Mouse (Mus musculus): Measurements from ENCODE around the gene Mars. TPM values are rescaled to one million over a fixed set of nuclear protein-coding genes. Genes with fewer than 3 reads are reported as not detected.
"Not testable (repeated sequence)": the region's sequence is repeated elsewhere in the genome, so short reads cannot be mapped to it uniquely, and the experiment has no call there.

The Mars gene
- total and polyA plus RNA-seq, 3 experiments, result 143 to 224 (median 161) TPM

DNA sequence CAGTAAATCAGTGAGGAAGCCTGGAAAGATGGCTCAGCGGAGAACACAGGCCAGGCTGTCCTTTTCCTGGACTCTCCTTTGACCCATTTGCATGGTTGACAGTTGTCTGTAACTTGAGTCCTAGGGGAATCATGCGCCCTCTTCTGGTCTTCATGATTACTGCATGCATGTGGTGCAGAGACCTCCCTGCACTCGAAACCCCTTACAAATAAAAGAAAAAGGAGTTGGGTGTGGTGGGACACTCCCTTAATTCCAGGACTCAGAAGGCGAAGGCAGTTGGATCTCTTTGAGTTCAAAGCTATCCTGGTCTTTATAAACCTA is 730 bp upstream of the Mars start (continued):
- TF ChIP-seq RAD21 (IDR thresholded peaks at IDR 0.05; ENCODE audit: low read depth, low read length) (peak; percentile 37), EP300 (IDR thresholded peaks at IDR 0.05; ENCODE audit: low read length) (no peak), JUND (conservative IDR thresholded peaks at IDR 0.05; ENCODE audit: low read depth, low read length) (no peak), IRF4 (IDR thresholded peaks at IDR 0.05; ENCODE audit: low read depth, low read length) (no peak; the same call in 1 of the 2 replicates), TBP (conservative IDR thresholded peaks at IDR 0.05; ENCODE audit: low read depth, low read length) (no peak)

DNA sequence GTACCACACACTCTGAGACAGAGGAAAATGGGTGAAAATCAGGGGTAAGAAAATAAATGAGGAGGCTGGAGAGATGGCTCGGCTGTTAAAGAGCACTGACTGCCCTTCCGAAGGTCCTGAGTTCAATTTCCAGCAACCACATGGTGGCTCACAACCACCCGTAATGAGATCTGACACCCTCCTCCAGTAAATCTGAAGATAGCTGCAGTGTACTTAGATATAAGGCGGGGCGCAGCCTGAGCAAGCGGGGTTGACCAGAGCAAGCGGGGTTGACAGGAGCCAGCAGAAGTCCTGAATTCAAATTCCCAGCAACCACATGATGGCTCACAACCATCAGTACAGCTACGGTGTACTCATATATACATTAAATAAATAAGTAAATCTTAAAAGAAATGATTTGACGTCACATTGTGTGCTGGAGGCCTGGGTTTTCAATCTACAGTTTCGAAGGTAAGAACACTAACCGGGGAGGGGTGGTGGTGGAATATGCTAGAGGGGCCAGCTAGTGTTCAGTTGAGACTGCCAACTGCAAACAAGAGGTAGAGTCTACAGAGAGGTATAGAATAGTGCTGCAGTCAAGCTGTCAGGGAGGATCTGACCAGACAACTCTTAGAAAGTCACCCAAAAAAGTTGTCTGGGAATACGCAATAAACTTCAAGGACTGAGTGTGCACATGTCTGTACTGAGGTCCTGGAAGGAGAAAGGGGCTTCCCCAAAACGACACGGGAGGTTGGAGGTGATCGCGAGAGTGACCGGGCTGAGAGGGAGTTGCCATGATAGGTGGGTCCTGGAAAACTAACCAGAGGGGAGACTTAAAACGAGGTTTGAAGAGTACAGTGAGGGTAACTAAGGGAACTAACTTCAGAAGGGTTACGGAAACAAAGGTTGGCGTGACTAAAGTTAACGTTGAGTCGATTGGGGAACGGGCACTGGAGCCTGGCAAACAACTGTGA is 787 bp downstream of the Mars start:
- peak; percentile 99 for TF ChIP-seq CHD2 (IDR thresholded peaks at IDR 0.05; ENCODE audit: low read length)
- no peak for TF ChIP-seq ELF1 (IDR thresholded peaks at IDR 0.05; ENCODE audit: low read depth, low read length)
- TF ChIP-seq CHD1 (IDR thresholded peaks at IDR 0.05; ENCODE audit: low read depth, low read length), result 0 out of 2 replicates have a peak, but pooled peaks have one; percentile 9
- TF ChIP-seq MYC (IDR thresholded peaks at IDR 0.05; ENCODE audit: low read depth, low read length), result peak; percentile 98
- TF ChIP-seq POLR2A (IDR thresholded peaks at IDR 0.05; ENCODE audit: low read depth, low read length), result peak; percentile 75
- TF ChIP-seq SIN3A (IDR thresholded peaks at IDR 0.05; ENCODE audit: low read length), result peak; percentile 70; the same call in 1 of the 2 replicates
- no peak for TF ChIP-seq RCOR1 (conservative IDR thresholded peaks at IDR 0.05; ENCODE audit: low read depth, low read length)
- TF ChIP-seq MAX (IDR thresholded peaks at IDR 0.05; ENCODE audit: low read length), result peak; percentile 87; the same call in 1 of the 2 replicates
- peak; percentile 87; the same call in 1 of the 2 replicates for TF ChIP-seq MXI1 (IDR thresholded peaks at IDR 0.05; ENCODE audit: low read depth, low read length)
- TF ChIP-seq POLR2AphosphoS2 (IDR thresholded peaks at IDR 0.05; ENCODE audit: low read depth, low read length), result peak; percentile 37; the same call in 1 of the 2 replicates
- TF ChIP-seq USF2 (conservative IDR thresholded peaks at IDR 0.05; ENCODE audit: low read depth, low read length), result no peak
- no peak for TF ChIP-seq KAT2A (IDR thresholded peaks at IDR 0.05; ENCODE audit: insufficient replicate concordance, low read length)
- TF ChIP-seq ZNF384 (IDR thresholded peaks at IDR 0.05; ENCODE audit: low read depth, low read length), result no peak
- TF ChIP-seq ZMIZ1 (IDR thresholded peaks at IDR 0.05; ENCODE audit: low read depth, low read length), result no peak; the same call in 1 of the 2 replicates
- peak; percentile 87 for TF ChIP-seq TBP (conservative IDR thresholded peaks at IDR 0.05; ENCODE audit: low read depth, low read length)
- TF ChIP-seq ZKSCAN1 (IDR thresholded peaks at IDR 0.05; ENCODE audit: borderline replicate concordance, low read depth, low read length), result no peak

DNA sequence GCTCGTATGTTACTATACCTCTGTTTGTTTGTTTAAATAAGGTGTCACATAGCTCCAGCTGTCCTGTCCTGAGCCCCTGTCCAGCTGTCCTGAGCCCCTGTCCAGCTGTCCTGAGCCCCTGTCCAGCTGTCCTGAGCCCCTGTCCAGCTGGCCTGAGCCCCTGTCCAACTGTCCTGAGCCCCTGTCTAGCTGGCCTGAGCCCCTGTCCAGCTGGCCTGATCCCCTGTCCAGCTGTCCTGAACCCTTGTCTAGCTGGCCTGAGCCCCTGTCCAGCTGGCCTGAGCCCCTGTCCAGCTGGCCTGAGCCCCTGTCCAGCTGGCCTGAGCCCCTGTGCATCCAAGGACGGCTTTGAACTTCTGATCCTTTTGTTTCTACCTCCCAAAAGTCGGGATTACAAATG is 2.4 kb downstream of the Mars start:
- H3K79me2 ChIP-seq (replicated peaks; ENCODE audit: control insufficient read depth, extremely low read depth, insufficient read depth, poor library complexity, severe bottlenecking), result peaks cover 28% of the 10 kb centered on the region
- dilution Hi-C loops (cut with MboI; ENCODE audit: extremely low pct_ligation_motif_present, extremely low pct_unique_long_range_greater_than_20kb, low sequenced_read_pairs); H3K27me3 ChIP-seq (replicated peaks); H3K9me3 ChIP-seq (replicated peaks; ENCODE audit: low read length); in situ Hi-C loops (cut with MboI; ENCODE audit: low pct_ligation_motif_present, low pct_unique_long_range_greater_than_20kb, low sequenced_read_pairs); DNase-seq (ENCODE audit: extremely low read depth); H3K9ac ChIP-seq (ENCODE audit: insufficient read depth, low read depth); H3K4me3 ChIP-seq (replicated peaks in 1 of 3; ENCODE audit: low read depth in 2 of 3, low read length in 2 of 3, poor library complexity in 1 of 3); H3K4me2 ChIP-seq (ENCODE audit: insufficient read depth, low read depth, poor library complexity, severe bottlenecking); H3K27ac ChIP-seq (ENCODE audit: insufficient read depth, low read depth): not testable (repeated sequence)
- H3K36me3 ChIP-seq (replicated peaks in 1 of 2; ENCODE audit: control insufficient read depth in 1 of 2, insufficient read depth in 1 of 2, low read length in 1 of 2), result peaks cover 55 to 57% of the 10 kb centered on the region in 2 experiments
- H3K4me1 ChIP-seq (ENCODE audit: control insufficient read depth in 1 of 2, insufficient read depth in 2 of 2), result peaks cover 5 to 17% of the 10 kb centered on the region in 2 experiments

More for the DNA sequence above, 787 bp downstream of the Mars start:
- Histone ChIP-seq H3K4me1 (ENCODE audit: control insufficient read depth in 1 of 2, insufficient read depth in 2 of 2) (peaks cover 5 to 17% of the 10 kb centered on the region in 2 experiments), H3K9me3 (replicated peaks; ENCODE audit: low read length) (no peaks in the 10 kb centered on the region), H3K27me3 (replicated peaks) (no peaks in the 10 kb centered on the region), H3K36me3 (replicated peaks in 1 of 2; ENCODE audit: control insufficient read depth in 1 of 2, insufficient read depth in 1 of 2, low read length in 1 of 2) (peaks cover 39 to 41% of the 10 kb centered on the region in 2 experiments), H3K4me3 (replicated peaks in 1 of 3; ENCODE audit: low read depth in 2 of 3, low read length in 2 of 3, poor library complexity in 1 of 3) (peak overlapping the region; percentile 80 to 97 (median 83)), H3K27ac (ENCODE audit: insufficient read depth, low read depth) (peak overlapping the region; percentile 91), H3K9ac (ENCODE audit: insufficient read depth, low read depth) (peak overlapping the region; percentile 93), H3K79me2 (replicated peaks; ENCODE audit: control insufficient read depth, extremely low read depth, insufficient read depth, poor library complexity, severe bottlenecking) (peaks cover 22% of the 10 kb centered on the region), H3K4me2 (ENCODE audit: insufficient read depth, low read depth, poor library complexity, severe bottlenecking) (peak overlapping the region; percentile 74)
- dilution Hi-C loops (cut with MboI; ENCODE audit: extremely low pct_ligation_motif_present, extremely low pct_unique_long_range_greater_than_20kb, low sequenced_read_pairs), result no loop called here
- DNase-seq (ENCODE audit: extremely low read depth), result peak; percentile 92
- in situ Hi-C loops (cut with MboI; ENCODE audit: low pct_ligation_motif_present, low pct_unique_long_range_greater_than_20kb, low sequenced_read_pairs), result no loop called here

All from CH12.LX (cell line).